Mouse (Mus musculus) heart, embryonic 14.5 days (tissue): ENCODE data around the gene Srsf5. TPM values are rescaled to one million over a fixed set of nuclear protein-coding genes. Genes with fewer than 3 reads are reported as not detected.

Experiments
- ATAC-seq: fragments of 200-750 bp; cut with Nextera tagmentation; 2 replicates; pipeline ENCODE4 v1.8.0; 2017; ENCODE audit warnings: low read depth, moderate TSS enrichment; ENCODE audit not compliant: insufficient number of reproducible peaks, insufficient read depth, low FRiP score
- H3K27ac ChIP-seq, 2 experiments: fragments of 200-500 bp in 1 of 2; fragments of 300-500 bp in 1 of 2; sonication (generic) in 1 of 2; replicated peaks in 1 of 2; 2 replicates each; pipeline ENCODE4 v1.5.1; 2012 to 2014; ENCODE audit warnings: low read depth in 2 of 2, low read length in 2 of 2, control low read depth in 1 of 2, mild to moderate bottlenecking in 1 of 2, mixed read lengths in 1 of 2; ENCODE audit not compliant: control insufficient read depth in 1 of 2, insufficient read depth in 1 of 2
- H3K27me3 ChIP-seq: fragments of 300-500 bp; sonication (generic); 2 replicates; pipeline ENCODE4 v1.6.1; 2014; ENCODE audit warnings: mild to moderate bottlenecking, low read length, control low read depth; ENCODE audit not compliant: control insufficient read depth, insufficient read depth
- H3K36me3 ChIP-seq: fragments of 300-500 bp; sonication (generic); 2 replicates; pipeline ENCODE4 v1.6.1; 2014; ENCODE audit warnings: mild to moderate bottlenecking, control low read depth, low read length, mixed read lengths; ENCODE audit not compliant: control insufficient read depth, insufficient read depth
- H3K4me1 ChIP-seq, 2 experiments: fragments of 200-500 bp in 1 of 2; fragments of 300-500 bp in 1 of 2; sonication (generic) in 1 of 2; 2 replicates each; pipeline ENCODE4 v1.6.1; 2012 to 2014; ENCODE audit warnings: low read length in 2 of 2, control low read depth in 1 of 2, mixed read lengths in 1 of 2; ENCODE audit not compliant: control insufficient read depth in 2 of 2, insufficient read depth in 2 of 2
- H3K4me2 ChIP-seq: fragments of 300-500 bp; sonication (generic); 2 replicates; pipeline ENCODE4 v1.6.1; 2014; ENCODE audit warnings: mild to moderate bottlenecking, low read length
- H3K4me3 ChIP-seq, 2 experiments: fragments of 200-500 bp in 1 of 2; fragments of 300-500 bp in 1 of 2; sonication (generic) in 1 of 2; 2 replicates each; pipeline ENCODE4 v1.5.1; 2012 to 2014; ENCODE audit warnings: low read length in 2 of 2, mild to moderate bottlenecking in 2 of 2, control low read depth in 1 of 2, low read depth in 1 of 2, moderate library complexity in 1 of 2; ENCODE audit not compliant: control insufficient read depth in 1 of 2, insufficient read depth in 1 of 2
- H3K9ac ChIP-seq: fragments of 300-500 bp; sonication (generic); 2 replicates; pipeline ENCODE4 v1.6.1; 2014; ENCODE audit warnings: mild to moderate bottlenecking, low read length
- H3K9me3 ChIP-seq: fragments of 300-500 bp; sonication (generic); 2 replicates; pipeline ENCODE4 v1.6.1; 2016; ENCODE audit warnings: low read length, control low read depth; ENCODE audit not compliant: control insufficient read depth
- WGBS: fragments of 180-500 bp; shearing (Covaris S2); extraction: QIAGEN DNeasy Blood & Tissue Kit; methylation state at CpG from one replicate; pipeline ENCODE4 v1.1.7; 2014; 5-methylcytosine and 5-hydroxymethylcytosine counted together
- polyA plus RNA-seq: library from polyadenylated mRNA; unstranded; fragments of >200 nt; fragmentation: Nextera tagmentation; extraction: Ambion mirVana; gene quantifications from 2 replicates; pipeline ENCODE4 v1.2.1, GENCODE M21; 2014

The Srsf5 gene
- polyA plus RNA-seq = 208 and 242 TPM in 2 replicates

- peaks cover 0 to 4% of the 10 kb centered on the region in 2 experiments; a peak in 3 of 4 replicates for H3K4me1 ChIP-seq
- peak within 1 kb of the TSS; percentile 100 for H3K9ac ChIP-seq
- peaks cover 36% of the 10 kb centered on the region for H3K36me3 ChIP-seq
- no peaks in the 10 kb centered on the region for H3K9me3 ChIP-seq
- peak within 1 kb of the TSS; percentile 63 to 98 for H3K4me3 ChIP-seq
- peak within 1 kb of the TSS; percentile 79 to 99 for H3K27ac ChIP-seq
- peak within 1 kb of the TSS; percentile 85 for H3K4me2 ChIP-seq
- WGBS = under 1% methylated on average over 50 of the region's 57 CpGs
- peak; percentile 94 for ATAC-seq
- H3K27me3 ChIP-seq = no peaks in the 10 kb centered on the region
Measured at GRCm38 (mm10) chr12:80945334-80945995, at the start of gene Srsf5. Gene Srsf5 (plus strand): TSS chr12:80945504.

- 70% methylated on average over 8 of the region's 8 CpGs for WGBS
- Histone ChIP-seq H3K27me3 (no peaks in the 10 kb centered on the region), H3K36me3 (no peaks in the 10 kb centered on the region), H3K9ac (no peak overlapping the region), H3K9me3 (0 out of 2 replicates have a peak, but pooled peaks cover 2% of the 10 kb centered on the region), H3K4me1 (no peaks in the 10 kb centered on the region), H3K4me3 (no peak overlapping the region), H3K27ac (no peak overlapping the region), H3K4me2 (no peak overlapping the region)
- no peak for ATAC-seq
Measured at GRCm38 (mm10) chr12:80909631-80910030, 35.7 kb upstream of the Srsf5 start.

GRCm38 (mm10) chr12:80917764-80918163 is 27.5 kb upstream of the Srsf5 start:
- Histone ChIP-seq H3K4me2 (no peak overlapping the region), H3K9me3 (no peaks in the 10 kb centered on the region), H3K4me3 (no peak overlapping the region), H3K9ac (no peak overlapping the region), H3K27ac (no peak overlapping the region), H3K36me3 (no peaks in the 10 kb centered on the region), H3K27me3 (no peaks in the 10 kb centered on the region), H3K4me1 (peaks cover 0 to 1% of the 10 kb centered on the region in 2 experiments; a peak in 1 of 4 replicates)
- WGBS = 54% methylated on average over 7 of the region's 7 CpGs
- ATAC-seq = no peak

- ATAC-seq = no peak
- Histone ChIP-seq H3K4me3 (no peak overlapping the region), H3K4me2 (no peak overlapping the region), H3K9ac (no peak overlapping the region), H3K4me1 (peaks cover 0 to 8% of the 10 kb centered on the region in 2 experiments; a peak in 2 of 4 replicates), H3K27me3 (no peaks in the 10 kb centered on the region), H3K9me3 (no peaks in the 10 kb centered on the region), H3K36me3 (no peaks in the 10 kb centered on the region), H3K27ac (no peak overlapping the region)
- WGBS = 92% methylated on average over 5 of the region's 5 CpGs
Measured at GRCm38 (mm10) chr12:80921301-80921700, 24.0 kb upstream of the Srsf5 start.

GRCm38 (mm10) chr12:80922869-80923268 is 22.4 kb upstream of the Srsf5 start:
- 3% methylated on average over 7 of the region's 7 CpGs for WGBS
- no peak overlapping the region for H3K27ac ChIP-seq
- peak overlapping the region; percentile 22; the same call in 1 of the 2 replicates for H3K4me2 ChIP-seq
- H3K4me3 ChIP-seq = no peak overlapping the region
- no peak for ATAC-seq
- H3K27me3 ChIP-seq = no peaks in the 10 kb centered on the region
- H3K9ac ChIP-seq = no peak overlapping the region
- H3K9me3 ChIP-seq = no peaks in the 10 kb centered on the region
- no peaks in the 10 kb centered on the region for H3K36me3 ChIP-seq
- peaks cover 0 to 8% of the 10 kb centered on the region in 2 experiments; a peak in 2 of 4 replicates for H3K4me1 ChIP-seq

GRCm38 (mm10) chr12:80923602-80924001 is 21.7 kb upstream of the Srsf5 start:
- no peaks in the 10 kb centered on the region for H3K27me3 ChIP-seq
- no peaks in the 10 kb centered on the region for H3K36me3 ChIP-seq
- H3K4me3 ChIP-seq = no peak overlapping the region
- H3K27ac ChIP-seq = no peak overlapping the region
- ATAC-seq = no peak
- H3K4me1 ChIP-seq = peaks cover 0 to 8% of the 10 kb centered on the region in 2 experiments; a peak in 2 of 4 replicates
- no peak overlapping the region for H3K4me2 ChIP-seq
- WGBS = 58% methylated on average over 5 of the region's 5 CpGs
- H3K9me3 ChIP-seq = no peaks in the 10 kb centered on the region
- no peak overlapping the region for H3K9ac ChIP-seq

GRCm38 (mm10) chr12:80924205-80924604 is 21.1 kb upstream of the Srsf5 start:
- H3K4me2 ChIP-seq = no peak overlapping the region
- H3K9ac ChIP-seq = no peak overlapping the region
- H3K9me3 ChIP-seq = no peaks in the 10 kb centered on the region
- H3K27me3 ChIP-seq = no peaks in the 10 kb centered on the region
- H3K36me3 ChIP-seq = no peaks in the 10 kb centered on the region
- H3K4me3 ChIP-seq = no peak overlapping the region
- ATAC-seq = no peak
- WGBS = 47% methylated on average over 3 of the region's 3 CpGs
- H3K27ac ChIP-seq = no peak overlapping the region
- peaks cover 0 to 8% of the 10 kb centered on the region in 2 experiments; a peak in 2 of 4 replicates for H3K4me1 ChIP-seq
